Mouse (Mus musculus) C2C12 (cell line): ENCODE measurements around the gene Rabgap1l. TPM values are rescaled to one million over a fixed set of nuclear protein-coding genes. Genes with fewer than 3 reads are reported as not detected.

Experiments used
- H3K27me3 ChIP-seq: one replicate; pipeline ENCODE4 v1.6.1; 2011; ENCODE audit not compliant: control insufficient read depth, insufficient read depth, insufficient read length
- H3K36me3 ChIP-seq: one replicate; pipeline ENCODE4 v1.6.1; 2011; ENCODE audit not compliant: control insufficient read depth, insufficient read depth
- H3K4me3 ChIP-seq: one replicate; pipeline ENCODE4 v1.5.1; 2011; ENCODE audit warnings: mild to moderate bottlenecking, control low read depth; ENCODE audit not compliant: poor library complexity, insufficient read depth, severe bottlenecking
- H3K79me2 ChIP-seq: one replicate; pipeline ENCODE4 v1.6.1; 2011; ENCODE audit not compliant: control insufficient read depth, insufficient read depth
- H3K79me3 ChIP-seq: one replicate; pipeline ENCODE4 v1.6.1; 2011; ENCODE audit warnings: low read depth, control low read depth
- H3ac ChIP-seq: one replicate; pipeline ENCODE3; 2011; ENCODE audit warnings: low read depth; ENCODE audit not compliant: control insufficient read depth, insufficient read length
- CEBPB ChIP-seq: IDR thresholded peaks from one replicate; pipeline ENCODE4 v1.6.1; 2011; ENCODE audit warnings: low read depth, mild to moderate bottlenecking, control low read depth, moderate library complexity
- CTCF ChIP-seq: IDR thresholded peaks from one replicate; pipeline ENCODE4 v1.5.1; 2011; ENCODE audit not compliant: control insufficient read depth, insufficient read depth, insufficient read length
- FOSL1 ChIP-seq: IDR thresholded peaks from one replicate; pipeline ENCODE4 v1.8.0; 2011; ENCODE audit warnings: mild to moderate bottlenecking, low read length; ENCODE audit not compliant: poor library complexity, insufficient read depth, severe bottlenecking
- MAX ChIP-seq: IDR thresholded peaks from one replicate; pipeline ENCODE4 v1.6.1; 2011; ENCODE audit warnings: mild to moderate bottlenecking, control low read depth
- MYOD1 ChIP-seq: IDR thresholded peaks from one replicate; pipeline ENCODE4 v1.6.1; 2011; ENCODE audit warnings: low read depth; ENCODE audit not compliant: control insufficient read depth, insufficient read length
- MYOG ChIP-seq: IDR thresholded peaks from one replicate; pipeline ENCODE4 v1.6.1; 2011; ENCODE audit not compliant: control insufficient read depth, insufficient read length; ENCODE audit errors: extremely low read depth
- USF1 ChIP-seq: IDR thresholded peaks from one replicate; pipeline ENCODE4 v1.6.1; 2011; ENCODE audit warnings: low read depth, mild to moderate bottlenecking, control low read depth, moderate library complexity
- polyA plus RNA-seq: library from polyadenylated mRNA; unstranded; fragments of >200 nt; fragmentation: generic; extraction: Trizol; gene quantifications from one replicate; pipeline ENCODE4 v1.2.1, GENCODE M21; 2012; ENCODE audit warnings: missing spikeins

The Rabgap1l gene
- polyA plus RNA-seq, 1 experiment, result 3.2 TPM

GRCm38 (mm10) chr1:160812428-160812827 lies 19.4 kb upstream of the Rabgap1l start:
- H3K36me3 ChIP-seq, result no peaks in the 10 kb centered on the region
- no peak overlapping the region for H3K4me3 ChIP-seq
- H3K79me2 ChIP-seq, result no peaks in the 10 kb centered on the region
- H3K79me3 ChIP-seq, result no peaks in the 10 kb centered on the region
- TF ChIP-seq CTCF, result no peak
- TF ChIP-seq MYOG, result no peak
- TF ChIP-seq MAX, result no peak
- H3ac ChIP-seq, result no peak overlapping the region
- H3K27me3 ChIP-seq, result no peaks in the 10 kb centered on the region

GRCm38 (mm10) chr1:160811930-160812329 lies 18.9 kb upstream of the Rabgap1l start:
- no peak overlapping the region for H3K4me3 ChIP-seq
- no peaks in the 10 kb centered on the region for H3K36me3 ChIP-seq
- H3K79me3 ChIP-seq, result no peaks in the 10 kb centered on the region
- H3K79me2 ChIP-seq, result no peaks in the 10 kb centered on the region
- no peak for TF ChIP-seq USF1
- TF ChIP-seq CTCF, result no peak
- no peak for TF ChIP-seq FOSL1
- no peak for TF ChIP-seq MYOD1
- no peak for TF ChIP-seq MYOG
- TF ChIP-seq CEBPB, result no peak
- no peak for TF ChIP-seq MAX
- no peak overlapping the region for H3ac ChIP-seq
- no peaks in the 10 kb centered on the region for H3K27me3 ChIP-seq

GRCm38 (mm10) chr1:160805268-160805667 lies 12.3 kb upstream of the Rabgap1l start:
- H3K4me3 ChIP-seq, result no peak overlapping the region
- no peaks in the 10 kb centered on the region for H3K79me3 ChIP-seq
- H3K79me2 ChIP-seq, result no peaks in the 10 kb centered on the region
- no peaks in the 10 kb centered on the region for H3K36me3 ChIP-seq
- H3K27me3 ChIP-seq, result no peaks in the 10 kb centered on the region
- TF ChIP-seq CEBPB, result no peak
- no peak for TF ChIP-seq MAX
- TF ChIP-seq MYOG, result no peak
- no peak for TF ChIP-seq CTCF
- no peak for TF ChIP-seq USF1
- TF ChIP-seq MYOD1, result no peak
- no peak for TF ChIP-seq FOSL1
- H3ac ChIP-seq, result no peak overlapping the region

GRCm38 (mm10) chr1:160799972-160800371 lies 7.0 kb upstream of the Rabgap1l start:
- Histone ChIP-seq H3K79me2 (no peaks in the 10 kb centered on the region), H3K4me3 (no peak overlapping the region), H3K27me3 (no peaks in the 10 kb centered on the region), H3K79me3 (no peaks in the 10 kb centered on the region), H3ac (no peak overlapping the region), H3K36me3 (no peaks in the 10 kb centered on the region)
- TF ChIP-seq CTCF, result no peak
- TF ChIP-seq FOSL1, result no peak
- TF ChIP-seq MYOG, result no peak
- no peak for TF ChIP-seq CEBPB
- no peak for TF ChIP-seq USF1
- TF ChIP-seq MAX, result no peak
- TF ChIP-seq MYOD1, result no peak

GRCm38 (mm10) chr1:160795016-160795415 lies 2.0 kb upstream of the Rabgap1l start:
- no peak for TF ChIP-seq USF1
- TF ChIP-seq MYOD1, result no peak
- no peak for TF ChIP-seq CEBPB
- no peak for TF ChIP-seq MAX
- no peak for TF ChIP-seq CTCF
- no peak for TF ChIP-seq MYOG
- no peak for TF ChIP-seq FOSL1
- Histone ChIP-seq H3K27me3 (no peaks in the 10 kb centered on the region), H3K4me3 (no peak overlapping the region), H3K36me3 (no peaks in the 10 kb centered on the region), H3K79me2 (peaks cover 19% of the 10 kb centered on the region), H3ac (no peak overlapping the region), H3K79me3 (peaks cover 6% of the 10 kb centered on the region)
